Mouse (Mus musculus): ENCODE measurements around the gene Igf2.

The Igf2 gene

DNA sequence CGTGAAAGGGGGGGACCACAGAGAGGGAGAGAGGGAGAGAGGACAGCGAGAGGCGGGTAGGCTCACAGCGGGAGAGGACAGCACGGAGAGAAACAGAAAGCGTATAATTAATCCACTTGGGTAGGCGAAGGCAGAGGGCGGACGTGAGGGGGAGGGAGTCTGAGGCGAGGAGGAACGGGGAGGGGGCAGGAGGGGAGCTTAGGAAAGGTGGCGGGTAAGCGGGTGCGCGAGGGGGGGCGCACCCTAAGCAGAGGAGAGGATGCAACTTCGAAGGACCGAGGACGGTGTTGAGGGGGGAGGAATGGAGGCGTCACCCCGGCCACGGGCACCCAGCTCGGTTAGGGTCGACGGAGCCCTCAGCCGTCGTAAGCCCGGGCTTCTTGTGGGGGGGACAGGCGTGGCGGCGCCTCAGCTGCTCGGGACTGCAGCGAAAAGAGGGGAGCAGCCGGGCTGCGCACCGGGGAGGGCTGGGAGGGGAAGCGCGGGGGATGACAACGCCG is 7.9 kb downstream of the Igf2 start:
- DNase-seq (ENCODE audit: low spot score), result no peak

DNA sequence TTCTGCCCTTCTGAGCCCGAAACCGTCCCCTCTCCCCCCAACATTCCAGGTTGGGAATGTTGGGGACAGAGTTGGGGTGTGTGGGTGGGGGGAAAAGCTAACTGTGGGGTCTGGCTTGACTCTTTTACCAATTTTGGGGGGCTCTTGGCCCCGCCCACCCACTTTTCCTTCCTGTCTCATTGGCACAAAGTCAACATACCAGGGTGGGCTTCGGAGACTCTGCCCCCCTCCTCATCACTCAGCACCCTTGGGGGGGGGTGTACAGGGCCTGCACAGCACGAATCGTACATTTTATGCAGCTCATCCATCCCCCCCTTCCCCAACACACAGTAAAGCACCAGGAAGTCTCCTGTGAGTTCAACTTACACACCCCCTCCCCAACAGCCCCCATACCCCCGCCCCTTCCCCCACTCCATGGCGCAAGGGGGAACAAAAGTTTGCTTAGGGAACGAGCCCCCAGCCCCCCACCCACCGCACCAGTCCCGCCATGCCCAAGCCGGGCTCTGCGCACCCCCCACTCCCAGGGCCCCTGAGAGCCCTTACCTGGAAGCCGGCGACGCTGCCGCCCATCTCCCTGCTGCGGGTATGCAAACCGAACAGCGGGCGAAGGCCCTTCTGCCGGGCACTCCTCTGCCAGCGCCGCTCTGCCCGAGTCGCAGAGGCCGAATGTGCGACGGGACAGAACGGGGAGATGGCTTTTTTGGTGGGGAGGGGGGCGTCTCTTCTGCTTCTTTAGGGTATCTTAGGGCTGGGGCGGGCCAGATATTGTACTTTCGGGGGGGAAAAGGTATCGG is 8.6 kb downstream of the Igf2 start:
- DNase-seq (ENCODE audit: low spot score), result no peak

DNA sequence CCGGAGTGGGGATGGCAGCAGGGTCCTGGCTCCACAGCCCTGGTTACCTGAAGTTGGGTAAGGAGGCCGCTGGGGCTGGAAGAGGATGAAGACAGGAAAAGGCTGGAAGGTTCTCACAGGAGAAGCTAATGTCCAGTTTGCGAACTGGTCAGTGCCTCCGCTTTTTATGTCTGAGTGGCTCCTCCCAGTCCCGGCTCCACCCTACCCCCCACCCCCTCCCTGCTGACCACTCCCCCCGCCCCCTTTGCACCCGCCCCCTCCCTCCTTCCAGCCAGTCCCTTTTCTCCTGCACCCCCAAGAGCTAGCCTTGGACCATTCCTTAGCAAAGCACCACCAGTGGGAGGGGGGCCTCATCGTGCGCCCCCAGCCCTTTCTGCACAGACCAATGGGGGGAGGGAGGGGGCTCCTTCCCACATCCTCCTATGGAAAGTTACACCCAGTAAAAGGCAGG is 9.2 kb downstream of the Igf2 start:
- DNase-seq (ENCODE audit: low spot score), result no peak

DNA sequence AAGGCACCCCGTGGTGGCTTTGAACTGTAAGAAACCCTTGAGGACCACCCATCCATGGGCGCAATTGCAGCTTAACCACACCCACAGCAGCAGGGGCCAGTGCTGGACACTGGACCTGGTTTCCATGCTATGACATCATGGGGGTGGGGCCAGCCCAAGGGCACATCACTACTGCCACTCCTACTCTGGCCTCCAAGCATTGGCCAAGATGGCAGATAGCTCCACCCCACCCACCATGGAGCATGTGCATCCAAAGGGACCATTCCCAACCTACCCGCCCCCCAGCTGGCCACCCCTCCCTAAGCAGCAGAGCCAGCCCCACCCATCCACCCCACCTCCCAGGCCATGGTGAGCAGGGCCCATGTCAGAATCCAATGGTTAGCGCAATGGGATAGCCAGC is 10.6 kb downstream of the Igf2 start:
- DNase-seq (ENCODE audit: low spot score), result no peak

DNA sequence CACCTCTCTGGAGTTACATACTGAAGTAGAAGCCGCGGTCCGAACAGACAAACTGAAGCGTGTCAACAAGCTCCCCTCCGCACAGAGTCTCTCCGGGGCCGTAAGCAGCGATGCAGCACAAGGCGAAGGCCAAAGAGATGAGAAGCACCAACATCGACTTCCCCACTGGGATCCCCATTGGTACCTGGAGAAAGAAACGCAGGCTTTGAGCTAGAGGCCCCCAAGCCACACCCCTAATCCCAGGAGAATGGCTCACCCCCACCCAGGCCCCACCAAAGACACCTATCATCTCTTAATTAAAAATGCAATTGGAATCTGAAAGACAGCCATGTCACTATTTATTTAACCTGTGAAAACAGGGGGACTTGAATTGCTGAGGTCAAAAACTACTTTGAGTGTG is 11.0 kb downstream of the Igf2 start:
- DNase-seq (ENCODE audit: low spot score), result no peak

DNA sequence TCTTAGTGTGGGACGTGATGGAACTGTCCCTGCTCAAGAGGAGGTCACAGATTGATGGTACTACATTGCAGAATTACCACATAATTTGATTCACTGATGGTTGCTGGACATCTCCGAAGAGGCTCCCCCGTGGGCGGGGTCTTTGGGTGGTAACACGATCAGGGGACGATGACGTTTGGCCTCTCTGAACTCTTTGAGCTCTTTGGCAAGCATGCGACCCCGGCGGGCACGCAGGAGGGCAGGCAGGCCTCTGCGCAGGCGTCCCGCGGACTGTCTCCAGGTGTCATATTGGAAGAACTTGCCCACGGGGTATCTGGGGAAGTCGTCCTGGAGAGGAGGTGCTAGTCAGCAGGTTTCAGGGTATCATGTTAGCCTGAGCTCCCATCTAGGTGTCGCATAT is 12.9 kb downstream of the Igf2 start:
- no peak for DNase-seq (ENCODE audit: low spot score)

DNA sequence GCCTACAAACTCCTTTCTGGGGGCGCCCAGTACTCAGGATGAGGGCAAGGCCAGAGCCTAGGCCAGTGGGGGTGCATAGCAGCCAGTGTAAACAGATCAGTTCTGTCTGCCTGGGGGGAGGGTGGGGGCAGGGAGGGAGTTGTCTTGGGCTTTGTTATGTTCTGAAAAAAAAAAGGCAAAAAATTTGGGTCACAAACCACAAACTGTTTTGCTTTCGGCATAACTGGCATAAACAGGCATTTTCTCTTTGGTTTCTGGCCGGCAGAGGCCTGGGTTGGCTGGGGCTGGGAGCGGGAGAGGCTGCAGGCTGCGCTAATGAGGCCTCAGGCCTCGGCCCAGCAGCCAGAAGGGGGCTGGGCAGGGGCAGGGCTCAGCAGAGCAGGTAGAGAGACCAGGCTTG is 19.9 kb downstream of the Igf2 start:
- DNase-seq (ENCODE audit: low spot score), result no peak

DNA sequence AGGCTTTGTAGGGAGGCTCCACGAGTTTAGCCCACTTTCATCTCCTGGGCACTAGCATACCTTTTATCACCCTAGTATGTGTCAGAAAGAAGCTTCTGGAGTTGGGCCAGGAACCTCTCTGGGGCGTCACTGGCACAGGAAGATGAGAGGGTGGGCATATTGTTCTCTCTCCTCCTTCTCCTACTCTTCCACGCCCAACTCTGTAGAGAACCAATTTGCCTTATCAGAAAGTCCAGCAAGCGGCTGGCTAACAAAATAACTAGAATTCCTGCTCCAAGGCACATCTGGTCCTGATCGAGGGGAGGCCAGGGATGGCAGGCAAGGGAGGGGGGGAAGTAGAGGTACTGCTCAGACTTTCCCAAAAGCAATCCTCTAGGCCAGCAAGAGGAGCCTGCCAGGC is 21.6 kb downstream of the Igf2 start:
- DNase-seq (ENCODE audit: low spot score), result peak; percentile 10

DNA sequence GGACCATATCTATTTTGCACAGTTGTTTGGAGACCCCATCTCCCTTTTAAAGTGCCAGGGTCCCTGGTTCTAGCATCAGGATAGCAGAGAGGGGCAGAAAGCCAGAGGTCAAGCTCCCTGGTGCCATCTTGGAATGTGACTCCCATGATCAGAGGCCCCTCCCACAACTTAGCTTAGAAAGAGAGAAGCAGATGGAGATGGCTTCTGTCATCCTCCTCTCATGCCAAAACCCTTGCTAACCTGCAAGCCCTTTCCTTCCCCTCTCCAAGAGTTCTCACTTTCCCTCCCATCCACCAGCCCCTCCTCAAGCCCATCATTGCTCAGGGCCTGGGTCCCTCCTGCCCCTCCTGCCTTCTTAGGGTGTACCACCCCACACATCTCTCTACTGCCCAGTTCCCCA is 30.4 kb downstream of the Igf2 start:
- no peak for DNase-seq (ENCODE audit: low spot score)

DNA sequence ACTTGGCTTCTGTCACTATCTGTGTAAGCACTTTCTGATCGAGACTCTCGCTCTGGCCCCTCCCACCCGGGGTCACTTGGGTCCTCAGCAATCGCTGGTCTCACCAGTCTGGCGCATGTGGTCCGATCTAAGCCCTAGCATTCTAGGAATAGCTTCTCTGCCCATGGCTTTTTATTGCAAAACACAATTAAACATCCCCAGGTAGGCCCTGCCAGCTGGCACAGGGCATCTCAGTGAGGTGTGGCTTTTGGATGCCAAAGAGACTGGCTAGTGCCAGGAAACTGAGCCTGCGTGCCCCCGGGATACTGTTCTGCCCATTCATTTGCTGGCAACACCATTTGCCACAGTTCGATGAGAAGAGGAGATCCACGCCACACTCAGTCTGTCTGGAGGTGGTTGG is 35.9 kb downstream of the Igf2 start:
- DNase-seq (ENCODE audit: low spot score), result no peak

DNA sequence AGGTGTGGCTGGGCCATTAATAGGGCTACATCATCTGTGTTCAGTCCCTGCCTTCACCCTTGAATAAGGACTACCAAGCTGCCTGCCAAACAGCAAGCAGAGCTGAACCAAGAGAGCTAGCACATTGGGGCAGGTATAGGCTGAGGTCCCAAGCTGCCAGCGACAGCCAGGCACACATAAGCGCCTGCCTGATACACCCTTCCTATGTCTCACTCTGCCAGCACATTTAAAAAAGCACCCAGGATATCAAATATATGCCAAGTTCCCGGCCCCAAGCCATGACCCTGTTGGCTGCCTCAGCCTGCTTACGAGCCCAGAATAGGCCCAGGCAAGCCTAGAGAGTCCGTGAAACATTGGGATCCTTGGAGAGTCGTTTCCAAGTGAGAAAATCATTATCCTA is 36.8 kb downstream of the Igf2 start:
- DNase-seq (ENCODE audit: low spot score), result no peak

DNA sequence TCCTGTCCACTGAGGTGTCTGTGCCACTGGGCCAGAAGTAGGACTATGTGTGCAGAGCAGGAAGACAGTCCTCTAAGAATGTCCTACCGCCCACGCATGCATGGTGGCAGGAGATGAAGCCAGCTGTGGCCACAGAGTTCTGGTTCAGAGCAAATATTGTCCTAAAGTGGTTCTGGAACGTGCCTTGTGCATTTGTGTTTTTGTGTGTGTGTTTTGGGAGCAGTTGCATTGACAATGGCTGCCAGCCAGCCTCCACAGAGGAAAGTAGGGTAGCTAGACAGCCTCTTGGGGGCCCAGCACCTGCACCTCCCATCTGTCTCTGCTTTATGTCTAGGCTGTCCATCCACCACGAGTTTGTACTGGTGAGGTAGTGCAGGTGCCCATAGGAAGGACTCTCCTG is 44.4 kb downstream of the Igf2 start:
- no peak for DNase-seq (ENCODE audit: low spot score)

DNA sequence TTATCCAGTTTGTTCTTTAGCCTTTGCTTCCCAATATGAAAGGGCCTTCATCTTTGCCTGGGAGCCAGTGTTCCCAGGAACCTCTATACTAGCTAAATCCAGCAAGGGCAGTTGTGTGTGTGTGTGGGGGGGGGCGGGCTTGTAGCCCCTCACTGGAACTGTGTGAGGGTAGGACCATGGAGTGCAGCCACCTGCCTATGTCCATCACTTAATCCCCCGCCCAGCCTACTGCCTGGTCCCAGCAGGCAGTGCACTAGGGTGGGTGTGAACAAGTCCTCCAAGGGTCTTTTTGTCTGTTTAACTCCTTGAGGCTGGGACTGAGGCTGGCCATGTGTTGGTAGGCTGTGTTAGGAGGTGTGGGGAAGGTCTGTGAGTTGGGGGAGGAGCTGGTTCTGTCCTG is 53.5 kb downstream of the Igf2 start:
- no peak for DNase-seq (ENCODE audit: low spot score)

DNA sequence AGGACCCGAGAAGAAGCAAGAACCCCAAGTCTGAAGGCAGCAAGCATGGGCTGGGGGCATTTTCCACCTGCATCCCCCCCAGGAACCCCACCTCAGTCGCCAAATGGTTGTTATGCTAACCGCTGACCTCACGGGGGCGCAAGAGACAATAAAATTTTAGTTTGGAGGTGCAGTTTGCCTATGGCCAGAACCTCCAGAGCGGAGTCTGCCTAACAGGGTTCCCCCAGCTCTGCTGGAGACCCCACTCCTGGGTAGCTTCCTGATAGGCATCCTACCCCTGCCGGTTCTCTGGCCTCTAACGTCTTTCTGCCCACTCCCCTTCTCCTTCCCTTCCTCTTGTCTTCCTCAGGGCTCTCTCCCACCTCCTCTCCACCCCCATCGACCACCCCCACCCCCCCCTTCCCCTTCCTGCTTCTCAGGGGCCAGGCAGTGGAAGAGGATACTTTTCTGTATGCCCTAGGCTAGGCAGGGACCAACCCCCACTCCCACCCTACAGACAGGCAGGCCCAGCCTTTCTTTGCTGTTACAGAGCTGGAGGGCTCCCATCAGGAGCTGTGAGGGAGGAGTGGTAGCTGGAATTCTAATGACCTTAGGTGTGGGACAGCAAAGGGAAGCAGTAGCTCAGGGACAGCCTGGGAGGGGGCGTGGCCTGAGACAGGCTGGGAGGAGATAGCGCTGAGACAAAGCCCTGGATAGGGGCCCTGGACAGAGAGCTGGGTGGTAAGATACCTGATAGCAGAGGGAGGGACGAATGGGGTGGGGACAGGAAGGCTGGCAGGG is 55.8 kb downstream of the Igf2 start:
- DNase-seq (ENCODE audit: low spot score), result peak; percentile 68

DNA sequence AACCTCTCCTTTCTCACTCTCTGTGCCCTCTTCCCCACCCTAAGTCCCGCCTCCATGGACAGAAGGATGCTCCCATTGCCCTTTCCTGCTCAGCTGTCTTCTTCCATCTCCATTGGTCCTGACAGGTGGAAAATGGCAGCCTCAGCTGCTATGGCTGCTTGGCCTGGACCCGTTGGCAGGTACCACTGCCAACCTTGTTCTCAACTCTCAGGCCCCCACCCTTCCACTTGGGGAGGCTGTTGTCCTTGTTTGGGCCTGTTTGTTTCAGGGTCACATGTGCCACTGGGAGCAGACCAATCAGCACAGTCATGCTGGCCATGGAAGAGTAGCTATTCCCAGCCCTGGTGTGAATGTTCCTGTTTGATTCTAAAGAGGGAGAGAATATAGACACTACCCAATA is 65.7 kb downstream of the Igf2 start:
- no peak for DNase-seq (ENCODE audit: low spot score)

Data from c-Kit-positive CD71-positive TER-119-positive erythroid progenitor cells, embryonic 14.5 days (primary cell).